Mouse (Mus musculus): ENCODE results near the gene Alg2. TPM values are rescaled to one million over a fixed set of nuclear protein-coding genes. Genes with fewer than 3 reads are reported as not detected.

The Alg2 gene
- polyA plus RNA-seq, 1 experiment from 2014 or later, result 34.6 TPM

GRCm38 (mm10) chr4:47437365-47438340 lies 36.5 kb downstream of the Alg2 start:
- no peaks in the 10 kb centered on the region for H3K36me3 ChIP-seq (ENCODE audit: control insufficient read depth, insufficient read depth, low read length)
- WGBS (ENCODE audit: insufficient replicate concordance), result 2% methylated on average over 33 of the region's 33 CpGs
- peak overlapping the region; percentile 97 for H3K4me2 ChIP-seq
- H3K9me3 ChIP-seq (replicated peaks; ENCODE audit: control insufficient read depth, low read length), result no peaks in the 10 kb centered on the region
- no peaks in the 10 kb centered on the region; the same call in 1 of the 2 replicates for H3K27me3 ChIP-seq (ENCODE audit: control insufficient read depth, insufficient read depth, low read length)
- peak overlapping the region; percentile 87 for H3K9ac ChIP-seq (ENCODE audit: low read depth, low read length)
- 0 out of 2 replicates have a peak overlapping the region, but pooled peaks have one; percentile 57 for H3K27ac ChIP-seq (ENCODE audit: low read depth, low read length)
- peak overlapping the region; percentile 64 for H3K4me3 ChIP-seq (ENCODE audit: low read depth, low read length)
- peak; percentile 75 for ATAC-seq (replicated peaks; ENCODE audit: insufficient number of reproducible peaks, low FRiP score, low TSS enrichment)
- 0 out of 2 replicates have a peak, but pooled peaks cover 2% of the 10 kb centered on the region for H3K4me1 ChIP-seq (ENCODE audit: control insufficient read depth, insufficient read depth, low read length)

- 0 out of 2 replicates have a peak, but pooled peaks cover 2% of the 10 kb centered on the region for H3K4me1 ChIP-seq (ENCODE audit: control insufficient read depth, insufficient read depth, low read length)
- no peak overlapping the region for H3K9ac ChIP-seq (ENCODE audit: low read depth, low read length)
- no peak overlapping the region for H3K4me3 ChIP-seq (ENCODE audit: low read depth, low read length)
- no peak overlapping the region for H3K27ac ChIP-seq (ENCODE audit: low read depth, low read length)
- 50% methylated on average over 28 of the region's 28 CpGs for WGBS (ENCODE audit: insufficient replicate concordance)
- H3K4me2 ChIP-seq, result peak overlapping the region; percentile 16; the same call in 1 of the 2 replicates
- H3K27me3 ChIP-seq (ENCODE audit: control insufficient read depth, insufficient read depth, low read length), result no peaks in the 10 kb centered on the region; the same call in 1 of the 2 replicates
- no peak for ATAC-seq (replicated peaks; ENCODE audit: insufficient number of reproducible peaks, low FRiP score, low TSS enrichment)
- no peaks in the 10 kb centered on the region for H3K9me3 ChIP-seq (replicated peaks; ENCODE audit: control insufficient read depth, low read length)
- no peaks in the 10 kb centered on the region for H3K36me3 ChIP-seq (ENCODE audit: control insufficient read depth, insufficient read depth, low read length)
Measured at GRCm38 (mm10) chr4:47435566-47436360, 38.4 kb downstream of the Alg2 start.

DNA sequence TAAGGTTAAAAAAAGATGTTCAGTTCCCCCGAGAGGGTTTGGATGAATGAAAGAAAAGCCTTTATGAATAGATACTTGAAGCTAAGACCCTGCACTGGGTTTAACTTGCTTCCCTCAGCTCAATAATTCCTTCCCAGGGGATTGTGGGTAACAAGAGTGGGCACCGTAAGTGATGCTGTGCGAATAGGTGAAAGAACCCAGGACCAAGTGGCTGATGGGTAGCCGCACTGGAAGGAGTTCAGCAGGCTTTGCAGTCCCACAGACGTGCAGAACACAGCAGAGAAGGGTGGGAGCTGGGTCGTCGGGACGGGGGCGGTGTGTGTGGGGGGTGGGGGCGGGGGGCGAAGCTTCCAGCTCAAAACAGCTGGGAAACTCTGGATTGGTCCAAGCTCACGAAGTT lies 39.0 kb downstream of the Alg2 start:
- no peaks in the 10 kb centered on the region for H3K9me3 ChIP-seq (replicated peaks; ENCODE audit: control insufficient read depth, low read length)
- no peak overlapping the region for H3K27ac ChIP-seq (ENCODE audit: low read depth, low read length)
- 0 out of 2 replicates have a peak, but pooled peaks cover 2% of the 10 kb centered on the region for H3K4me1 ChIP-seq (ENCODE audit: control insufficient read depth, insufficient read depth, low read length)
- ATAC-seq (replicated peaks; ENCODE audit: insufficient number of reproducible peaks, low FRiP score, low TSS enrichment), result no peak
- H3K4me3 ChIP-seq (ENCODE audit: low read depth, low read length), result no peak overlapping the region
- no peak overlapping the region for H3K9ac ChIP-seq (ENCODE audit: low read depth, low read length)
- H3K4me2 ChIP-seq, result no peak overlapping the region
- no peaks in the 10 kb centered on the region; the same call in 1 of the 2 replicates for H3K27me3 ChIP-seq (ENCODE audit: control insufficient read depth, insufficient read depth, low read length)
- 65% methylated on average over 12 of the region's 12 CpGs for WGBS (ENCODE audit: insufficient replicate concordance)
- no peaks in the 10 kb centered on the region for H3K36me3 ChIP-seq (ENCODE audit: control insufficient read depth, insufficient read depth, low read length)

DNA sequence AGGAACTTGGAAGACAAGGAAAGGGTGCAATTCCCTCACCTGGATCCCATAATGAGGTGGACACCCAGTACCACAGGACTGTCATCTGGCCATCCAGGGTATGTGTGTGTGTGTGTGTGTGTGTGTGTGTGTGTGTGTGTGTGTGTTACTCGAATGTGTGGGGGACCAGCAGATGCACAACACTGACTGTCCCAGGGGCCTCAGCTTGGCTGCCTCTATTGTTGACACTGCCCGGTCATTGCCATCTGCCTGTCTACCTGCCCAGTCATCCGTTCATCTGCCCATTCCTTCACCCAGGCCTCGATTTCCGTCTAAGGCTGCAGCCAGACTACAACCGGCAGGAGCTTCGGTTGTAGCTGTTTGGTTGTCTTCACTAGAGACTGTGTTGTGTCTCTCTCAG lies 41.4 kb downstream of the Alg2 start:
- Histone ChIP-seq H3K4me2 (no peak overlapping the region), H3K36me3 (ENCODE audit: control insufficient read depth, insufficient read depth, low read length) (no peaks in the 10 kb centered on the region), H3K9me3 (replicated peaks; ENCODE audit: control insufficient read depth, low read length) (no peaks in the 10 kb centered on the region), H3K4me3 (ENCODE audit: low read depth, low read length) (no peak overlapping the region), H3K27ac (ENCODE audit: low read depth, low read length) (no peak overlapping the region), H3K9ac (ENCODE audit: low read depth, low read length) (no peak overlapping the region), H3K27me3 (ENCODE audit: control insufficient read depth, insufficient read depth, low read length) (no peaks in the 10 kb centered on the region; the same call in 1 of the 2 replicates), H3K4me1 (ENCODE audit: control insufficient read depth, insufficient read depth, low read length) (0 out of 2 replicates have a peak, but pooled peaks cover 2% of the 10 kb centered on the region)
- ATAC-seq (replicated peaks; ENCODE audit: insufficient number of reproducible peaks, low FRiP score, low TSS enrichment), result no peak
- WGBS (ENCODE audit: insufficient replicate concordance), result 88% methylated on average over 7 of the region's 7 CpGs

- ATAC-seq (replicated peaks; ENCODE audit: insufficient number of reproducible peaks, low FRiP score, low TSS enrichment), result no peak
- H3K4me3 ChIP-seq (ENCODE audit: low read depth, low read length), result no peak overlapping the region
- H3K27ac ChIP-seq (ENCODE audit: low read depth, low read length), result no peak overlapping the region
- 81% methylated on average over 5 of the region's 5 CpGs for WGBS (ENCODE audit: insufficient replicate concordance)
- H3K9me3 ChIP-seq (replicated peaks; ENCODE audit: control insufficient read depth, low read length), result no peaks in the 10 kb centered on the region
- no peak overlapping the region for H3K4me2 ChIP-seq
- H3K9ac ChIP-seq (ENCODE audit: low read depth, low read length), result no peak overlapping the region
- H3K27me3 ChIP-seq (ENCODE audit: control insufficient read depth, insufficient read depth, low read length), result no peaks in the 10 kb centered on the region
- H3K4me1 ChIP-seq (ENCODE audit: control insufficient read depth, insufficient read depth, low read length), result no peaks in the 10 kb centered on the region
- no peaks in the 10 kb centered on the region for H3K36me3 ChIP-seq (ENCODE audit: control insufficient read depth, insufficient read depth, low read length)
Measured at GRCm38 (mm10) chr4:47431081-47431480, 43.1 kb downstream of the Alg2 start.

GRCm38 (mm10) chr4:47430557-47430956 lies 43.6 kb downstream of the Alg2 start:
- Histone ChIP-seq H3K27me3 (ENCODE audit: control insufficient read depth, insufficient read depth, low read length) (no peaks in the 10 kb centered on the region), H3K9ac (ENCODE audit: low read depth, low read length) (no peak overlapping the region), H3K27ac (ENCODE audit: low read depth, low read length) (no peak overlapping the region), H3K9me3 (replicated peaks; ENCODE audit: control insufficient read depth, low read length) (no peaks in the 10 kb centered on the region), H3K4me2 (no peak overlapping the region), H3K4me1 (ENCODE audit: control insufficient read depth, insufficient read depth, low read length) (no peaks in the 10 kb centered on the region), H3K36me3 (ENCODE audit: control insufficient read depth, insufficient read depth, low read length) (no peaks in the 10 kb centered on the region), H3K4me3 (ENCODE audit: low read depth, low read length) (no peak overlapping the region)
- WGBS (ENCODE audit: insufficient replicate concordance), result 51% methylated on average over 6 of the region's 6 CpGs
- ATAC-seq (replicated peaks; ENCODE audit: insufficient number of reproducible peaks, low FRiP score, low TSS enrichment), result no peak

DNA sequence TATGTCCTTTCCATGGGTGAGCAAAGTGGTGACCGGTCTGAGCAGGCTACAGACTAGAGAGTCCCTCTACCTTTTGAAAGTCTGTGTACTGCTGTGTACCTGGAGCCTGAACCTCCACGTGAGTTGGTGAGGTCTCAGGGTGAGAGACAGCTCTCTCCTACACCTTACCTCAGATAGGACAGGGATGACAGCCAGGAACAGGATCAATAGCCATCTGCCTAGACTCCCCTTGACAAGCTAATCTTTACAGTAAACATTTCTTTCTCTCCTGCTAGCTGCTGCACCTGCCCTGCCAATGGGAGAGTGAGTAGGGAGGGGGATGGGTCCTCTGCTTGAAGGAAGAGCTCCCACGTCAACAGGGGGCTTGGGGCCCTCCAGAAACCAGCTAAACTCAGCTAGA lies 46.5 kb downstream of the Alg2 start:
- no peak overlapping the region for H3K9ac ChIP-seq (ENCODE audit: low read depth, low read length)
- H3K4me1 ChIP-seq (ENCODE audit: control insufficient read depth, insufficient read depth, low read length), result peaks cover 2% of the 10 kb centered on the region; the same call in 1 of the 2 replicates
- H3K36me3 ChIP-seq (ENCODE audit: control insufficient read depth, insufficient read depth, low read length), result no peaks in the 10 kb centered on the region
- no peak overlapping the region for H3K4me2 ChIP-seq
- 54% methylated on average over 3 of the region's 3 CpGs for WGBS (ENCODE audit: insufficient replicate concordance)
- ATAC-seq (replicated peaks; ENCODE audit: insufficient number of reproducible peaks, low FRiP score, low TSS enrichment), result no peak
- no peak overlapping the region for H3K27ac ChIP-seq (ENCODE audit: low read depth, low read length)
- no peaks in the 10 kb centered on the region for H3K27me3 ChIP-seq (ENCODE audit: control insufficient read depth, insufficient read depth, low read length)
- no peaks in the 10 kb centered on the region for H3K9me3 ChIP-seq (replicated peaks; ENCODE audit: control insufficient read depth, low read length)
- H3K4me3 ChIP-seq (ENCODE audit: low read depth, low read length), result no peak overlapping the region

- H3K27me3 ChIP-seq (ENCODE audit: control insufficient read depth, insufficient read depth, low read length), result no peaks in the 10 kb centered on the region
- H3K4me3 ChIP-seq (ENCODE audit: low read depth, low read length), result no peak overlapping the region
- H3K36me3 ChIP-seq (ENCODE audit: control insufficient read depth, insufficient read depth, low read length), result no peaks in the 10 kb centered on the region
- H3K4me1 ChIP-seq (ENCODE audit: control insufficient read depth, insufficient read depth, low read length), result peaks cover 2% of the 10 kb centered on the region; the same call in 1 of the 2 replicates
- H3K4me2 ChIP-seq, result no peak overlapping the region
- H3K27ac ChIP-seq (ENCODE audit: low read depth, low read length), result no peak overlapping the region
- no peaks in the 10 kb centered on the region for H3K9me3 ChIP-seq (replicated peaks; ENCODE audit: control insufficient read depth, low read length)
- no peak for ATAC-seq (replicated peaks; ENCODE audit: insufficient number of reproducible peaks, low FRiP score, low TSS enrichment)
- no peak overlapping the region for H3K9ac ChIP-seq (ENCODE audit: low read depth, low read length)
- 88% methylated on average over 16 of the region's 16 CpGs for WGBS (ENCODE audit: insufficient replicate concordance)
Measured at GRCm38 (mm10) chr4:47425247-47425830, 48.8 kb downstream of the Alg2 start.
